In genomic region chr12:85380308-85380707, GRCm38 (mm10) we compare ENCODE assay signal across 25 mouse cellular contexts. TPM values are rescaled to one million over a fixed set of nuclear protein-coding genes. Genes with fewer than 3 reads are reported as not detected.
DNase-seq lines count a peak whose midpoint lies in the region; ATAC-seq lines count a peak whose summit lies in the region.
"Had no signal": no experiment of that assay in that cellular context is flagged by ENCODE, and none has a peak within 500 bp of the region (broad histone marks: within the 10 kb centered on the region; RNA-seq: fewer than 3 reads in every experiment).

No protein-coding gene starts in this region.

- intact Hi-C loops in heart, postnatal 25 days (cut with DNase I): no loop called here

- H3K4me2 ChIP-seq in lung, embryonic 16.5 days (ENCODE audit: low read depth, low read length): no peak overlapping the region
- H3K4me2 ChIP-seq: hindbrain, embryonic 13.5 days; liver, embryonic 15.5 days; midbrain, embryonic 13.5 days; neural tube, embryonic 13.5 days had no signal

- WGBS in lung, embryonic 16.5 days: 50% methylated on average over 1 of the region's 1 CpGs

- H3K27ac ChIP-seq in lung, embryonic 16.5 days (ENCODE audit: low read length): peak overlapping the region; percentile 43
- H3K27ac ChIP-seq: hindbrain, embryonic 13.5 days; liver, embryonic 15.5 days; midbrain, embryonic 13.5 days; neural tube, embryonic 13.5 days had no signal

- H3K9me3 ChIP-seq in lung, embryonic 16.5 days (ENCODE audit: control insufficient read depth, low read length): no peaks in the 10 kb centered on the region
- H3K9me3 ChIP-seq: hindbrain, embryonic 13.5 days; liver, embryonic 15.5 days; midbrain, embryonic 13.5 days; neural tube, embryonic 13.5 days had no signal

- no peak for ATAC-seq in lung, embryonic 16.5 days (ENCODE audit: low read depth)
- peak; percentile 13; the same call in 1 of the 2 replicates for ATAC-seq in granulocyte monocyte progenitor cell, adult 5-6 weeks (replicated peaks; ENCODE audit: poor library complexity, severe bottlenecking)
- ATAC-seq: CD4-positive, CD25-positive, alpha-beta regulatory T cell, adult 4 months; forebrain, embryonic 16.5 days; inflammation-experienced regulatory T-cells, adult 6 months; midbrain, embryonic 13.5 days had no signal

- peak; percentile 5 for DNase-seq in heart, postnatal 25 days (ENCODE audit: low spot score)
- DNase-seq in heart, adult 11 months: no peak
- DNase-seq in lung, postnatal 4 days: no peak
- DNase-seq in yolk sac, embryonic 10.5 days (ENCODE audit: low spot score): peak; percentile 63
- DNase-seq in thymus, postnatal 4 days: no peak
- DNase-seq: adrenal gland, postnatal 25 days; cerebellum, adult 2 months; cerebellum, postnatal 14 days; gastrocnemius, postnatal 14 days; heart, postnatal 4 days; kidney, adult 2 months; layer of hippocampus, postnatal 36 days; liver; right cerebral cortex, postnatal 4 days; thymus, postnatal 14 days had no signal

- H3K9ac ChIP-seq in lung, embryonic 16.5 days (ENCODE audit: low read length): no peak overlapping the region
- H3K9ac ChIP-seq: hindbrain, embryonic 13.5 days; liver, embryonic 15.5 days; midbrain, embryonic 13.5 days; neural tube, embryonic 13.5 days had no signal

- H3K36me3 ChIP-seq in lung, embryonic 16.5 days (ENCODE audit: control insufficient read depth, insufficient read depth, low read length): no peaks in the 10 kb centered on the region
- H3K36me3 ChIP-seq: hindbrain, embryonic 13.5 days; liver, embryonic 15.5 days; midbrain, embryonic 13.5 days; neural tube, embryonic 13.5 days had no signal

- no peak overlapping the region for H3K4me3 ChIP-seq in lung, embryonic 16.5 days (ENCODE audit: low read length)
- H3K4me3 ChIP-seq: erythroblast, embryonic 14.5 days; hindbrain, embryonic 13.5 days; liver, embryonic 15.5 days; midbrain, embryonic 13.5 days; neural tube, embryonic 13.5 days had no signal

- no peaks in the 10 kb centered on the region for H3K27me3 ChIP-seq in lung, embryonic 16.5 days (ENCODE audit: control insufficient read depth, insufficient read depth, low read depth, low read length)
- H3K27me3 ChIP-seq: hindbrain, embryonic 13.5 days; midbrain, embryonic 13.5 days; neural tube, embryonic 13.5 days had no signal

- peaks cover 3% of the 10 kb centered on the region; the same call in 1 of the 2 replicates for H3K4me1 ChIP-seq in lung, embryonic 16.5 days (replicated peaks; ENCODE audit: control insufficient read depth, insufficient read depth, low read length)

RNA-seq across cellular contexts. Expression of gene Tmed10, which starts 5.7 kb away (rescaled TPM):
- 100 to 1,000 TPM; 155 to 163 TPM for total RNA-seq in heart, postnatal 25 days (2021)
- polyA plus RNA-seq in lung, embryonic 16.5 days (2015; fragmentation: Nextera tagmentation; extraction: Ambion mirVana): 332 and 342 TPM in 2 replicates
- 278 and 296 TPM in 2 replicates for total RNA-seq in granulocyte monocyte progenitor cell, adult 5-6 weeks (2014; fragmentation: Nextera tagmentation)
- 176 and 201 TPM in 2 replicates for total RNA-seq in granulocyte monocyte progenitor cell, adult 5-6 weeks (2017)

RNA-seq across cellular contexts. Expression of gene Nek9, which starts 41.1 kb away (rescaled TPM):
- total RNA-seq in heart, postnatal 25 days (2021): 10 to 100 TPM; 90.6 to 93.4 TPM
- polyA plus RNA-seq in lung, embryonic 16.5 days (2015; fragmentation: Nextera tagmentation; extraction: Ambion mirVana): 20.7 and 20.9 TPM in 2 replicates
- total RNA-seq in granulocyte monocyte progenitor cell, adult 5-6 weeks (2014; fragmentation: Nextera tagmentation): 33.1 and 44.6 TPM in 2 replicates
- 24.1 and 26.6 TPM in 2 replicates for total RNA-seq in granulocyte monocyte progenitor cell, adult 5-6 weeks (2017)

Comparison
In these comparisons a context has a peak if more than half of its experiments do, and no peak if none do; other contexts are left out.
1. DNase-seq: peak in heart, postnatal 25 days (single experiment) and yolk sac, embryonic 10.5 days (single experiment); none in heart, adult 11 months (single experiment), lung, postnatal 4 days (0 of 2) and thymus, postnatal 4 days (single experiment).